Mouse (Mus musculus) embryonic facial prominence, embryonic 14.5 days (tissue): ENCODE measurements around the gene Hapln1. TPM values are rescaled to one million over a fixed set of nuclear protein-coding genes. Genes with fewer than 3 reads are reported as not detected.

Source experiments
- ATAC-seq: fragments of 200-750 bp; cut with Nextera tagmentation; 2 replicates; pipeline ENCODE4 v1.8.0; 2017; ENCODE audit warnings: low read depth, moderate number of reproducible peaks, moderate TSS enrichment
- DNase-seq: peaks from one replicate; pipeline ENCODE4 v3.0.0-alpha.2; 2015; ENCODE audit warnings: low spot score
- H3K27ac ChIP-seq: fragments of 300-500 bp; sonication (generic); replicated peaks from 2 replicates; pipeline ENCODE4 v1.5.1; 2014; ENCODE audit warnings: low read depth, mild to moderate bottlenecking, low read length, moderate library complexity
- H3K27me3 ChIP-seq: fragments of 300-500 bp; sonication (generic); replicated peaks from 2 replicates; pipeline ENCODE4 v1.6.1; 2014; ENCODE audit warnings: low read length; ENCODE audit not compliant: control insufficient read depth, insufficient read depth
- H3K36me3 ChIP-seq: fragments of 300-500 bp; sonication (generic); 2 replicates; pipeline ENCODE4 v1.6.1; 2014; ENCODE audit warnings: low read length, mixed read lengths; ENCODE audit not compliant: control insufficient read depth, insufficient read depth
- H3K4me1 ChIP-seq: fragments of 300-500 bp; sonication (generic); 2 replicates; pipeline ENCODE4 v1.6.1; 2014; ENCODE audit warnings: antibody characterized with exemption, low read length; ENCODE audit not compliant: control insufficient read depth, insufficient read depth
- H3K4me2 ChIP-seq: fragments of 300-500 bp; sonication (generic); 2 replicates; pipeline ENCODE4 v1.6.1; 2014; ENCODE audit warnings: low read depth, mild to moderate bottlenecking, low read length, moderate library complexity, mixed read lengths
- H3K4me3 ChIP-seq: fragments of 300-500 bp; sonication (generic); 2 replicates; pipeline ENCODE4 v1.5.1; 2014; ENCODE audit warnings: low read depth, mild to moderate bottlenecking, low read length
- H3K9ac ChIP-seq: fragments of 300-500 bp; sonication (generic); 2 replicates; pipeline ENCODE4 v1.6.1; 2014; ENCODE audit warnings: low read depth, mild to moderate bottlenecking, low read length, moderate library complexity, mixed read lengths
- H3K9me3 ChIP-seq: fragments of 300-500 bp; sonication (generic); 2 replicates; pipeline ENCODE4 v1.6.1; 2016; ENCODE audit warnings: low read length; ENCODE audit not compliant: control insufficient read depth
- WGBS: fragments of 180-500 bp; shearing (Covaris S2); extraction: QIAGEN DNeasy Blood & Tissue Kit; methylation state at CpG from one replicate; pipeline ENCODE4 v1.1.7; 2014; 5-methylcytosine and 5-hydroxymethylcytosine counted together
- polyA plus RNA-seq: library from polyadenylated mRNA; unstranded; fragments of >200 nt; fragmentation: Nextera tagmentation; extraction: Ambion mirVana; gene quantifications from 2 replicates; pipeline ENCODE4 v1.2.1, GENCODE M21; 2014

Hapln1 gene
- polyA plus RNA-seq, 1 experiment from 2014 or later: 25.2 TPM

GRCm38 (mm10) chr13:89634137-89634683, 94.6 kb downstream of the Hapln1 start:
- Histone ChIP-seq H3K36me3 (no peaks in the 10 kb centered on the region), H3K9ac (no peak overlapping the region), H3K4me1 (no peaks in the 10 kb centered on the region), H3K9me3 (no peaks in the 10 kb centered on the region), H3K27ac (no peak overlapping the region), H3K4me2 (no peak overlapping the region), H3K27me3 (no peaks in the 10 kb centered on the region), H3K4me3 (no peak overlapping the region)
- 31% methylated on average over 4 of the region's 4 CpGs for WGBS
- DNase-seq: peak; percentile 59
- no peak for ATAC-seq

GRCm38 (mm10) chr13:89637012-89637411, 97.4 kb downstream of the Hapln1 start:
- H3K4me2 ChIP-seq: no peak overlapping the region
- H3K4me1 ChIP-seq: no peaks in the 10 kb centered on the region
- DNase-seq (no peak), ATAC-seq (no peak)
- no peaks in the 10 kb centered on the region for H3K27me3 ChIP-seq
- no peak overlapping the region for H3K27ac ChIP-seq
- no peak overlapping the region for H3K9ac ChIP-seq
- H3K4me3 ChIP-seq: no peak overlapping the region
- no peaks in the 10 kb centered on the region for H3K36me3 ChIP-seq
- no peaks in the 10 kb centered on the region for H3K9me3 ChIP-seq
- 76% methylated on average over 3 of the region's 3 CpGs for WGBS

- Histone ChIP-seq H3K4me3 (no peak overlapping the region), H3K4me2 (no peak overlapping the region), H3K9ac (no peak overlapping the region), H3K27me3 (no peaks in the 10 kb centered on the region), H3K9me3 (no peaks in the 10 kb centered on the region), H3K4me1 (no peaks in the 10 kb centered on the region), H3K27ac (no peak overlapping the region), H3K36me3 (no peaks in the 10 kb centered on the region)
- DNase-seq: no peak
- WGBS: 76% methylated on average over 2 of the region's 2 CpGs
- ATAC-seq: no peak
These were observed 106.0 kb downstream of the Hapln1 start for GRCm38 (mm10) chr13:89645589-89645988.

GRCm38 (mm10) chr13:89652773-89653172, 113.2 kb downstream of the Hapln1 start:
- H3K4me2 ChIP-seq: no peak overlapping the region
- 44% methylated on average over 1 of the region's 1 CpGs for WGBS
- no peak overlapping the region for H3K4me3 ChIP-seq
- peaks cover 27% of the 10 kb centered on the region for H3K36me3 ChIP-seq
- no peaks in the 10 kb centered on the region for H3K9me3 ChIP-seq
- DNase-seq (no peak), ATAC-seq (no peak)
- no peaks in the 10 kb centered on the region for H3K4me1 ChIP-seq
- H3K27me3 ChIP-seq: no peaks in the 10 kb centered on the region
- no peak overlapping the region for H3K27ac ChIP-seq
- H3K9ac ChIP-seq: no peak overlapping the region

- Histone ChIP-seq H3K9ac (no peak overlapping the region), H3K4me3 (no peak overlapping the region), H3K4me1 (no peaks in the 10 kb centered on the region), H3K36me3 (peaks cover 29% of the 10 kb centered on the region), H3K4me2 (no peak overlapping the region), H3K27me3 (no peaks in the 10 kb centered on the region), H3K27ac (no peak overlapping the region), H3K9me3 (no peaks in the 10 kb centered on the region)
- no peak for ATAC-seq
- WGBS: 88% methylated on average over 2 of the region's 2 CpGs
- DNase-seq: no peak
These were observed 113.7 kb downstream of the Hapln1 start for GRCm38 (mm10) chr13:89653279-89653678.

GRCm38 (mm10) chr13:89657046-89657445, 117.5 kb downstream of the Hapln1 start:
- Histone ChIP-seq H3K27ac (no peak overlapping the region), H3K27me3 (no peaks in the 10 kb centered on the region), H3K9me3 (no peaks in the 10 kb centered on the region), H3K4me1 (no peaks in the 10 kb centered on the region), H3K4me3 (no peak overlapping the region), H3K4me2 (no peak overlapping the region), H3K36me3 (peaks cover 52% of the 10 kb centered on the region), H3K9ac (no peak overlapping the region)
- 93% methylated on average over 11 of the region's 11 CpGs for WGBS
- DNase-seq (no peak), ATAC-seq (no peak)

Other genes with a start within 250 kb of the Hapln1 start
- 115 and 134 TPM in 2 replicates for gene Vcan, start 202.7 kb downstream of the Hapln1 start, polyA plus RNA-seq